Mouse (Mus musculus): ENCODE data around the gene Tymp.

Tymp gene

GRCm38 (mm10) chr15:89326441-89326840 lies 50.4 kb downstream of the Tymp start:
- DNase-seq (ENCODE audit: low read depth, low spot score): no peak

GRCm38 (mm10) chr15:89323656-89324055 lies 53.2 kb downstream of the Tymp start:
- no peak for DNase-seq (ENCODE audit: low read depth, low spot score)

GRCm38 (mm10) chr15:89322670-89323522 lies 53.9 kb downstream of the Tymp start, which contains the start of gene Adm2:
Gene Adm2 (plus strand): TSS chr15:89322720.
- DNase-seq (ENCODE audit: low read depth, low spot score): peak; percentile 16

Measured in mesoderm, embryonic 11.5 days (tissue).